Mouse (Mus musculus) stomach, embryonic 15.5 days (tissue): ENCODE measurements around the gene Cdipt. TPM values are rescaled to one million over a fixed set of nuclear protein-coding genes. Genes with fewer than 3 reads are reported as not detected.

Experiments
- polyA plus RNA-seq: library from polyadenylated mRNA; unstranded; fragments of >200 nt; fragmentation: Nextera tagmentation; extraction: Ambion mirVana; gene quantifications from 2 replicates; pipeline ENCODE4 v1.2.1, GENCODE M21; 2015

Gene Cdipt
- polyA plus RNA-seq, 1 experiment from 2014 or later = 113 TPM

Other genes starting within 250 kb of the Cdipt start
- gene Mapk3, start 216.3 kb upstream of the Cdipt start, polyA plus RNA-seq = 99.9 TPM in 2 replicates
- gene Gdpd3, start 209.6 kb upstream of the Cdipt start, polyA plus RNA-seq = 3.1 and 3.3 TPM in 2 replicates
- 81.9 and 93.0 TPM in 2 replicates for gene Ypel3, start 199.0 kb upstream of the Cdipt start, polyA plus RNA-seq
- gene Tbx6, start 194.4 kb upstream of the Cdipt start, polyA plus RNA-seq = 0.46 and 0.66 TPM in 2 replicates
- 237 and 240 TPM in 2 replicates for gene Ppp4c, start 183.4 kb upstream of the Cdipt start, polyA plus RNA-seq
- gene Fam57b, start 178.2 kb upstream of the Cdipt start, polyA plus RNA-seq = 0.73 and 0.74 TPM in 2 replicates
- gene 4930451I11Rik, start 144.3 kb upstream of the Cdipt start, polyA plus RNA-seq = not detected in 2 replicates
- 0.62 and 0.74 TPM in 2 replicates for gene Doc2a, start 128.5 kb upstream of the Cdipt start, polyA plus RNA-seq
- gene Hirip3, start 113.9 kb upstream of the Cdipt start, polyA plus RNA-seq = 28.5 and 28.8 TPM in 2 replicates
- 60.1 and 68.3 TPM in 2 replicates for gene Ino80e, start 113.5 kb upstream of the Cdipt start, polyA plus RNA-seq
- 38.3 and 40.1 TPM in 2 replicates for gene Taok2, start 91.2 kb upstream of the Cdipt start, polyA plus RNA-seq
- 32.0 and 33.4 TPM in 2 replicates for gene Tmem219, start 53.0 kb upstream of the Cdipt start, polyA plus RNA-seq
- 15.0 and 15.1 TPM in 2 replicates for gene Kctd13, start 47.0 kb upstream of the Cdipt start, polyA plus RNA-seq
- 0.37 and 0.44 TPM in 2 replicates for gene Asphd1, start 26.3 kb upstream of the Cdipt start, polyA plus RNA-seq
- gene Sez6l2, start 25.4 kb upstream of the Cdipt start, polyA plus RNA-seq = 1.5 and 2.3 TPM in 2 replicates
- 2.1 and 2.4 TPM in 2 replicates for gene Cdiptos, start 184 bp downstream of the Cdipt start, polyA plus RNA-seq
- 27.2 and 29.1 TPM in 2 replicates for gene Mvp, start 38.7 kb downstream of the Cdipt start, polyA plus RNA-seq
- gene Pagr1b, start 40.6 kb downstream of the Cdipt start, polyA plus RNA-seq = 1.0 TPM in 1 of 2 replicates, not detected in the other
- 33.1 and 62.5 TPM in 2 replicates for gene Pagr1a, start 41.4 kb downstream of the Cdipt start, polyA plus RNA-seq
- gene Gm42742, start 45.2 kb downstream of the Cdipt start, polyA plus RNA-seq = 25.0 and 63.8 TPM in 2 replicates
- 5.9 and 8.1 TPM in 2 replicates for gene Prrt2, start 45.3 kb downstream of the Cdipt start, polyA plus RNA-seq
- 67.7 and 69.7 TPM in 2 replicates for gene Maz, start 51.1 kb downstream of the Cdipt start, polyA plus RNA-seq
- 93.5 and 101 TPM in 2 replicates for gene Kif22, start 66.6 kb downstream of the Cdipt start, polyA plus RNA-seq
- gene Zg16, start 111.4 kb downstream of the Cdipt start, polyA plus RNA-seq = 14.5 and 34.1 TPM in 2 replicates
- gene AI467606, start 115.4 kb downstream of the Cdipt start, polyA plus RNA-seq = 4.7 and 5.0 TPM in 2 replicates
- gene Qprt, start 146.3 kb downstream of the Cdipt start, polyA plus RNA-seq = 6.1 and 7.4 TPM in 2 replicates
- 0.64 and 1.0 TPM in 2 replicates for gene Spn, start 161.9 kb downstream of the Cdipt start, polyA plus RNA-seq
- gene Cd2bp2, start 220.1 kb downstream of the Cdipt start, polyA plus RNA-seq = 44.1 and 46.6 TPM in 2 replicates
- gene Tbc1d10b, start 232.6 kb downstream of the Cdipt start, polyA plus RNA-seq = 24.3 and 24.4 TPM in 2 replicates
- gene Mylpf, start 233.0 kb downstream of the Cdipt start, polyA plus RNA-seq = 18.6 and 31.0 TPM in 2 replicates